Mouse (Mus musculus): ENCODE results near the gene Basp1.

The Basp1 gene

DNA sequence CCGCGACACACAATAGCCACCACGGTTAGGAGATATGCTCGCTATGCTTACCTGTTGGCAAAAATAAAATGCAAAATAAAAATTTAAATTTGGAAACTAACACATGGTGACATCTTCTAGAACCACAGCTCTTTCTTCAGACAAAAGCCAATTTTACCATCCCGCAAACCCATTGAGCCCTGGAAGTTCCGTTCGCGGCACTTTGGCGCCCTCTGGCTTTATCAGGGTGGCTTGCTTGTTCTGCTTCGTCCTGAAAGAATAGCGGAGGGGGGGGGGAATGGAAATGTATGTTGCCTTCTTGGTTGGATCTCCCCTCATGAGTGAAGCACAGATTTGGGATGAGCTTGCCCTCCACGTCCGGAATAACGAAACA, 1.2 kb upstream of the Basp1 start:
- DNase-seq = peak; percentile 90

DNA sequence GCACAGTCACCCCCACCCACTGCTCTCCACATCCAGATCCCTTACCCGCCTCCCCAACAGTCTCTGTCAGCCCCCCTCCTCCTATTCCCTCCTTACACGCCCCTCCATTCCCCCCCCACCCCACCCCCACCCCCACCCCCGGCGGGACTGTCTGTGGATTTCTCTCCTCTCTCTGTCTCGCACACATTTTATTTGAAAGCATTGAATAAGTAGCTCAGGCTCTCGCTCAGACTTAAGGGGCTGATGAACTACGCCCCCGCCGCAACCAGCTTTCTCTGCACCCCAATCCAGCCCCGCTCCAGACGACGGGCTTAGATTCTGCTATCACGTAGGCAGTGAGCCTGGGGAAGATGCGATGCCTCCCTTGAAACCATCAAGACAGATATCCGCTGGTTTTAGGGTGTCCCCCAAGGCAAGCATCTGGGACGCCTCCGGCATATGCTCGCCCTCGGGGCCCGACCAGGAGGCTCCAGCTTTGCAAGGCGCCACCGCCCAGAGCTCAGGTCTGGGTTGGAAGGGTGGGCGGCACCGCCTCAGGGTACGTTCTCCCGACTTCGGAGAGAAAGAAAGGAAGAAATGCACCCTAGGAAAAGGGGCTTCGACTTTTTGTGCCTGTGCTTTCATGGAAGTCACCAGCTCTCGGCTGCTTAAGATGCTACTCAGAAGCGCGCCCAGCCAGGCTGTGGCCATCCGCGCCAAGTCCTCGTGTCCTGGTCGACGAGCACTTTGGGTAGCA, 615 bp upstream of the Basp1 start:
- DNase-seq = peak; percentile 75

DNA sequence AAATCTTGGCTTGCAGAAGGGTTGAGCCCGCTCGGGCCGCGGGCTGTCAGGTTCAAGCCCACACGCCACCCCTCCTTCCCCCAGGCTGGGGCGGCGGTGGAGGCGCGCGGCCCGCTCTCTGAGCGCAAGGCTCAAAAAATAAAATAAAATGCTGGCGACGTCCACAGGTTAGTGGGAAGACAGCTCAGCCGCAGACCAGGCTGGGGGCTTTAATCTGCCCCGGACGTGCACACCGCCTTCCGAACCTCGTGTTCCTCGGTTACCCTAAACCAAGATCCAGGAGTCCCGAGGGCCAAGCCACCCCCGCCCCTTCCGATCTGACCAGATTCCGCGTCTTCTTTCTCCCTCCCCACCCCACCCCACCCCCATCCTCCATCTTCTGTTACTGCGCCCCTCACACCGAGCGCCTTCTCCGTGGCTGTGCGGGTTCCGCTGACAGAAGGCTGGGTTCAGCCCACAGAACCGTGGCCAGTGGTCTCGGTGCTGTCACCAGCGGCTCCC, 753 bp downstream of the Basp1 start:
- DNase-seq = peak; percentile 61

DNA sequence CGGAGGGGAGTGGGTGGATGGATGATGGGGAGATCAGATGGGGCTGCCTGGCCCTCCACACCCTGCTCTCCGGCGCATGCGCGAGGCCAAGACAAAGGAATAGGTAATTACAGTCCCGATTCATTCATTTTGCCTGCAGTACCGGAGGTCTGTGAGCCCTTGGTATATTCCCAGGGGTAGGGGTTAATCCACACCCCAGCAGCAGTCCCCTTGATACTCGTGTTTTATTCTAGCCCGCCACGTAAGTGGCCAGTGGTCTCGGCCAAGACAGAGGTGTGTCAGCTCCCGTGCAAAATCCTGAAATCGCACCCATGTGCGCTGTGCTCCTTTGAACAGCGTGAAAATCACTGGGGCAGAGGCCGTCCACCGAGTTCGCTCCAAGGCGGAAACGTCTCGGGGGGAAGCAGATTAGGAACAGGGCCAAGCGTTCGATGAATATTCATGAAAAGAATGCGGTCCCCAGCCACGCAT, 1.4 kb downstream of the Basp1 start:
- peak; percentile 73 for DNase-seq

DNA sequence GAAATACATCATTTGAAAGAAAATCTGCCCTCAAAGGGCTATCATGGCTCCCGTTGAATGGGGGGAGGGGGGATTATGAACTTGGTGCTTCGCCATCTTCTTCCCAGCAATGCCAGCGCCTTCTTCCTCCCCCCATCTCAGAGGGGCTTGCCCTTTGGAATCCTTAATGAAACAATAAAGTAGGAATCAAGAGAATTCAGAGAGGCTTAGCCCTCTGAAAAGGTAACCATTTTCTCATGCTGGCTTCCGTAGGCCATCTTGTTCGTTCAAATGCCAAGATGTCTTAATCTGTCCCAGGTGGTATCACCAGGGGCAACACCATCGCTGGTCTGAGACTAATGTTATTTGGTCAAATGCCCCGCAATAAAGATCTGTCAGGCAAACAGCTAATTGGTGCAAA, 2.1 kb downstream of the Basp1 start:
- DNase-seq = no peak

DNA sequence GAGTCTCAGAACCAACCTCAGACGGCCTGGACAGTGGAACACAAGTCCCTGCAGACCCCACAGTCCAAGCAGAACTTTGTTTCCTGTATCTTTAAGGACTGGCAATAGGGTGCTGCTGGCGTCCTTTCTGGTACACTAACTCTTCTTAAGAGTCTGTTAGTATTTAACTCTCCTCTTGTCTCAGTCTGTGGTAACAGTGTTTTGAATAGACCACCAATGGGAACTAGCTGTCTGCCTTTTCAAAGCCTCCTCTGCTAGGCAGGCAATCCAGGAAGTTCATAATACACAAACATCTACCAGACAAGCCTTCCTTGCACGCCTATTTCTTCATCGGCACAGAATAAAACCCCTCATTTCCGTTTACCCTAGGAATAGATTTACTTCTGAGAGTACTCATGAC, 7.6 kb downstream of the Basp1 start:
- DNase-seq = no peak

DNA sequence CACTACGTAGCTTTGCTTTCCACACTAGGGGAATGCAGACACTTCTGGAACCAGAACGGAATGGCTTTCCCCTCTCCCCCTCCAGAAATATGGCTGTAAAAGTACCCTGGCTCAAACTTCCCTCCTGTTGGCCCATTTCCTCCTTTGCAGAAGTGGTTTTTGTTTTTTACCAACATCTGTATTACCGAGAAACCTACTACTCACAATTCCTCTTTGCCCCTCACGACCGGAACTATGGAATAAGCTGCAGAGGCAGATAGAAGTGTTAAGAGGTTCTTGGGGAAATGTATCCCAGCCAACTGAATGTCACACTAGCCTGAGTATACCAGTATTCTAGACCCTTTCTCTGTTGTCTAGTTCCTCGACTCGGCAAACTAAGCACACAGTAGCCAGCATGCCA, 9.7 kb downstream of the Basp1 start:
- no peak for DNase-seq

DNA sequence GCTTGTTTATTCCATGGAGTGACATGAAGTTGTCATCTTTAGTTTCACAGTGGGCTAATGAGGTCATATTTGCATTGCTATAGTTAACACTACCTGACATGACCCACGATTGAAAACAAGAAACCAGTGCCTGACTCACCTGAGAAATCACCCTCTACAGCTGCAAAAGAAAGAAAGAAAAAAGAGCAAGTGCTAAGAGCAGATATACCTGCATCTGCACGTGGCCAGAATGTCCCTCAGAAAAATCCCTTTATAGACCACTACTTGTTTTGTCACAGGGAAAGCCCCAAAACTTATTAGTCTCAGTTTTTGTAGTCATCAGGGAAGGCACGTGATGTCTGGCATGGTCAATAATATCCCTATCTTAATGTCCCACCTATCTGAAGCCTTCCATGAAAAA, 11.6 kb downstream of the Basp1 start:
- DNase-seq = no peak

DNA sequence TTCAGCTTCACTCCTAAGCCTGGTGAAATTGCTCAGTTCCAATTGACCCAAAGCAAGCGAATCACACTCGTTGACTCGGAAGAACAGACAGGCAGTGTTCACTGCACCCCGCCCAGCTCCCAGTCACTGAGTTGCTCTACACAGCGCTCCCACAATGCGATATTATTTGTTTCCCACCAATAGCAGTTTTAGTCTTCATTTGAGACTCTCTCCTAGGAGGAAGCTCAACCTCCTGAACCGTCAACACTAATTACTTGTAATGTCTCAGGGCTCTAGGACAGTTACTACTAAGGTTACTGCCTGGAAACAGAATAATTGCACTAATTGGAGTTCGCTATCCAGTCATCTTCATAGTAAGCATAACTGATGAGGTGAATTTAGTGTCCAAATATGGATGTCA, 13.3 kb downstream of the Basp1 start:
- no peak for DNase-seq

DNA sequence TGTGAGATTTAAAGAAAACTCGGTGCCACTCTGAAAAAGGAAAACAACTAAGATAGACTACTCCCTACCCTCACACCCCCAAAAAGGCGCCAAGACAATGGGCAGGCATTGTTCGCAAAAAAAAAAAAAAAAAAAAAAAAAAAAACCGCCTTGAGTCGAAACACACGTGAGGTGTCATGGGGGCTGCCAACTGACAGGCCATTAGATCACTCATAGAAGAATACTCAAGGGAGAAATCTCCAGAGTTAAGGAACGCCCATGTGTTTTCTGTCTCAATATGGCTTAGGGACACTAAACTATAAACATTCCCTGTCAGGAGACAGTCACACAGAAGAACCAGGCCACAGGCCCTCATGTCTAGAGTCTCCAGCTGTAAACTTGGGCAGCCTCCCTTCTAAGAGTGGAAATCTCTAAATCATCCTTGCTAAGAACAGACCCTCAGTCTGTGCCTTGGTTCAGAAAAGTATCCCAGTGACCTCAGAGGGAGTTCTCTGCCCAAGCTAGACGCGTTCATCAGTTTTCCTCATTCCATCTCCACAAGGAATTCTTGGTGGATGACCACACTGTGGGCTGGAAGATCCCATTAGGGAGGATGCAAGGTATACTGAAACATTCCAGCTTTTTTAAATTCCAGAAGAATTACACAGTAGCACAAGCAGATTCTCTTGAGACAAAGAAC, 17.5 kb downstream of the Basp1 start:
- no peak for DNase-seq

DNA sequence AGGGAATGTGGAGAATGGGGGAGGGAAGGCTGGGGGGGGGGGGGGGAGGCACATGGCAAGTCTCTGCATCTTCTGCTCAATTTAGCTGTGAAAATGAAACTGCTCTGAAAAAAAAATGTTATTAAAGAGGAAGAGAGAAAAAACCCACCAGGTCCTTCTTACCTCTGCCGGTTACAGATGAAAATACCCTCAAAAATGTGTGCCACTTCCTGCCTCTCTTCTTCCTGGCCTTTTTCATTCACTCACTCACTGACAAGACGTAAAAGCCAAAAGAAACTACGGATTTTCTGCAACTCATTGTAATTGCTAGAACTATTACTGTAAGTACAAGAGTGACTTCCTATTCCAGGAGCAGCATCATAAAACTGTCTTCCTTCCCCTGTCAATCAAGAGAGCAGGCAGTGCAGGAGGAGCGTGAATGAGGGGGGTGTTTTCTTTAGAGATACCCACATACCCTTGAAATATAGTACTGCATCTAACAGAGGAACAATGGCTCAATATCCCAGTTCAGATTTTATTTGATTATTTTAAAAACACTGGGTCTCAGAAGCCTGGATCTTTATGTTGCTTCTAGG, 21.0 kb downstream of the Basp1 start:
- no peak for DNase-seq

DNA sequence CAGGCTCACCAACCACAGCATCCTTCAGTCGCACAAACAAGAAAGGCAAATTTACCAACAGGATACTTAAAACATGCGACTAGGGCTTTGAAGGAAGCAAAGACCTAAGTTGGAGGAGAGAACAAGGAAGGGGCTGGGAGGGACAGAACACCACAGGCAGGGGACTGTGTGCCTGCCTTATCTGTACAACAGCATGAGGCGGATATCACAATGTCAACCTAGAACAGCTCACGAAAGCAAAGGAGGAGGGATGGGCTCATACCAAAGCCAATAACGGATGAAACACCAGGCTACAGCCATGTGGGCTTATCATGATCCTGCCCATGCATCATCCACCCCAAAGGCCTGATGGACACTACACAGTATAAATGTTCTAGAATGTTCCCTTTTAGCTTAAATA, 22.4 kb downstream of the Basp1 start:
- DNase-seq = no peak

DNA sequence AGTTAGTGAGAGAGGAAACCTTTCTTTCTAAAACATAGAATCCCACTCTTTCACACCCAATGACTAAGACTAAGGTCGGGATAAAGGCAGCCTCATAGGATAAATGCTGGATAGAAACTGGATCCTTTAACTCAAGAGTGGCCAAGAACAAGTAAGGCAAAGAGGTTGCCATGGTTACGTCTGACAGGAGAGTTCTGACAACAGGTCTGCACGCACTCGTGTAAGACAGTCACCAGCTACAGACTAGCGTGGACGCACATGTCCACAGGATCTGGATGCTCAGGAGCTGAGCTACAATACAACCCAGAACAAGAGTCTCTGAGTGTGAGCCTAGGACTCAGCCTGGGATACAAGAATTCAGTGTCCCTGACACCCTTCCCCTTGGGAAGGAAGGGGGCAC, 26.0 kb downstream of the Basp1 start:
- no peak for DNase-seq

DNA sequence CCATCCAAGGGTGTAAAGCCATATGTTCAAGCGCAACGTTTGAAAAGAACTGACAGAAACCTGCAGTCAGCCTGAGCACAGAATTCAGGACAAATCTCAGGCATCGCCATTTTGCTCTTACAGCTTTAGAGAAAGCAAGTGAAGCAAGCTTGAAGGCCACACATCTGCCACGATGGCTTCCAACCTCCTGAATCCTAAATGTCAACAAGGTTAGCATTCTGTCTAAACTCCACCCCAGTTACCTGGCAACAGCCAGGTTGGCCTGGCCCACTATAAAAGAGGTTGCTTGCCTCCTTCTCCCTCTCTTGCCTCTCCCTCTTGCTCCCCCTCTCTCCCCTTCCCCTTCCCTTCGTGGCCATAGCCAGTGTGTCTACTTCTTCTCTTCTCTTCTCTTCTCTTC, 33.5 kb downstream of the Basp1 start:
- DNase-seq = no peak

DNA sequence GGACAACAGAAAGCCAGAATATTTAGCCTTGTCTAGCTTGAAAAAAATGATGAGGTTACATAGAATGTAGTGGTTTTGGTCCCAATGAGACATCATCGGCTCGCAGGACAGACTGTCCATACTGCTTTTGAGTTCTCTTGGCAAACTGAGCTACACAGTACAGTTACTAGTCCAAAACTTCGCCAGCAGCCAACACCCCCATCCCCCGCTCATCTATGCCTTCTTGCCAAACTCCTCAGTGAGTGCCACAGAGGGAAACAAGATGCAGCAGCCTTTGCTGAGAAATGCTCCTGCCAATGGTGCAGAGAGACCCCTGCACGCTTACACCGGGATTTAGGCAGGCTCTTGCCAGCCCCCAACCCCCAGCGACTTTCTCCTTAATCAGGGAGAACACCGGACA, 34.9 kb downstream of the Basp1 start:
- DNase-seq = no peak

DNA sequence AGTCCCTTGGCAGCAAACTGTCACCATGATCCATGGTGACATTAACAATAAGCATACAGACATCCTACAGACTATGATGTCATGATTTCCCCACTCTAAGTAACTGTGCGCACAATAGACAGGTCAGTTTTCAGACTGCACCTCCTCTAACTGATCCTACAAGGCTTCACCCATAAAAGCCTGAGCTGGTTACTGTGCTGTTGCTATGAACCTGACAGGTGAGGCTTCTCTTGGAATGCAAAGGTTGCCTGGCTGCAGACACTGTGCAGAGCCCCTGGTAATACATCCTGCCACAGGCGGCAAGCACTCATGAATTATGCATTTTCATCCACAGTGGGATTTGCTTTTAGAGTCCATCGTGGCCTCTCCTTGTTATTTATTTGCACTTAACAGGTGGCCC, 36.6 kb downstream of the Basp1 start:
- no peak for DNase-seq

DNA sequence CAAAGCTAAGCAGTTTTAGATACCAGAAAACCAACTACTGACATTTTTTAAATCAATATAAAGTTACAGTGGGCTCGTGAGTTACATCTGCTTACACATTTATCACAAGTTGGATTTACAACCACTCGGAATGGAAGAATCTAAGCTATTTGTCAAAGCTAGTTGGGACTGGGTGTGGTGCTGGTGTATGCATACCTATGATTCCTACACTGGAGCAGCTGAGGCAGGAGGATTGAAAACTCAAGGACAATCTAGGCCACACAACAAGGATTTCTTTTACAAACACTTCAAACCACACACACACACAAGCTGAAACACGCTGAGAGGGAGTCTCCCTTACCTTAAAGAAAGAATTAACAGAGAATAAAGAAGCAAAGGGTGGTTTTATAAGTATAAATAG, 40.1 kb downstream of the Basp1 start:
- DNase-seq = no peak

DNA sequence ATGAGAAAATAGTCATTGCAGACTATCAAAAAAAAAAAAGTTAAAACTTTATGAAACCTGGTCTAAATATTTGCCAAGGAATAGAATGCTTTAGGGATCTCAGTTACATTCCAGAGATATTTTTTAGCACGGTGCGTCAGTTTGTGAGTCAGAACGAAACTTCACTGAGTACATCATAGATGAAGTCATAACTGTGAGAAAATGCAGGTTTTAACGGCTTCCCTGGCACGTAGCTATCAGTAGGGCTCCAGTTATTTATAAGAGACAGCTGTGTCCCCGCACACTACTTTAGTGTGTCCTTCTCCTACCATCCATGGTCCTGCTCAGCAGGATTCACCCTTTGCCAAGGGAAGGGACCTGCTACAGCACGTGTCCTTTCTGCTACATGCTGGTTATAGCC, 44.0 kb downstream of the Basp1 start:
- peak; percentile 33 for DNase-seq

DNA sequence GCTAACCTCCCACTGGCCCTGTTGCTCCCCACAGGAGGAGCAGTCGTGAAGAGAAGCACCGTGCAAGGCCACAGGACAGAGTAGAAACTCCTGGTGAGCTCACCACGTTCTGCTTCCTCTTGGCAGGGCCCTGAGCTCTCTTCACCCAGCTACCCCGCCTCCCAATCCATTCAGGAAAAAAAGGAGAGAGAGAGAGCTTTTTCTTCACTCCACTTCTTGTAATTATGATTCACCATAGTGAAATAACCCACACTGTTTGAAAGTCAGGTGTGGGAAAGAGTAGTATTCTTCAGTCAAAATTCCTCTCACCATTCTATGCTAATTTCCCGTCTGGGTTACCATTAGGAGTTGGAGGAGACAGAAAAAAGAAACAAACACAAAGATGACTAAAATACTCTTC, 48.1 kb downstream of the Basp1 start:
- DNase-seq = no peak

DNA sequence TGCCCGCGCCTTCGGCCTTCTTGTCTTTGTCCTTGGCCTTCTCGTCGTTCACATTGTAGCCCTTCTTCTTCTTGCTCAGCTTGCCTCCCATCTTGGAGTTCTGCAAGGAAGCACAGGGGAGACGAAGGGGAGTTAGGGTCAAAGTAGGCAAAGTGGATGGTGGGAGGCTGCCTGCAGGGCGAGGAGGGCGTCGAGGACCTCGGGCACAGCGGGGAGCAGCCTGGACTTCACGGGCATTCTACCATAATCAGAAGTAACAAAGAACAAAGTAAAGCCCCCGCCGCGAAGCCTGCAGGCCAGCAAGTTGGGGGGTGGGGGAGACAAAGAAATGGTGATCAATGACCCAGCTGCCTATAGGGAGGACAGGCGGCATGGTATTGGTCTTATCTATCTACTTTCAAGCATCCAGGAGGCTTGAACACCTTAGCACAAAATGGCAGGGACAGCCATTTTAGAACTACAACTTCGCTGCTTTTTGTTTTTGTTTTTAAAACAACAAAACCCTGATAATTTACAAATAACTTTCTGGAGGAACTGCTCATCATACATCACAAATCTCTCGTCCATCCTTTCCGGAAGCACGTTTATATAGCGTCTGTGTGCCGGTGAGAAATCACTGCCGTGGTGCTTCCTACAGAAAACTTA, 48.6 kb downstream of the Basp1 start:
- DNase-seq = no peak

DNA sequence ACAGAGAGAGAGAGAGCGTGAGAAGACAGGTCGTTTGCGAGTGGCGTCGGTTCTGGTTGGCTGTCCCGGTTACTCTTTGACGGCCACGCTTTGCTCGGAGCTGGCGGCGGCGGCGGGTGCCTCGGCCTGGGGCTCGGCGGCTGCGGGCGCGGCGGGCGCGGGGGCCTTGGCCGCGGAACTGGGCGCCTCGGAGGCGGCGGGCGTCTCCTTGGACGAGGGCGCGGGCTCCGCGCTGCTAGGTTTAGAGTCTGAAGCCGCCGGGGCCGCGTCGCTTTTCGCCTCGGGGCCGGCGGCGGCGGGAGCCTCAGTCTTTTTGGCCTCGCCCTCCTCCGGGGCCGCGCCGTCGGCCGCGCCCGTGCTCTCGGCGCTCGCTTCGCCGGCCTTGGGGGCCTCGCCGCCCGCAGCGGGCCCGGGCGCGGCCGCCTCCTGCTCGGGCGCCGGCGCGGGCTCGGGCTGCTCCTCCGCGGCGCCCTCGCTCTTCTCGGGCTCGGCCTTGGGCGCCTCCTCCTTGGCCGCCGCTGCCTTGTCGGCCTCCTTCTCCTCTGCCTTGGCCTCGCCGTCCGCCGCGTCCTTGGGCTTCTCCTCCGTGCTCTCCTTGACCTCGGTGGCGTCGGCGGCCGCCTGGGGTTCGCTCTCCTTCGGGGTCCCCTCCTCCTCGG, 49.3 kb downstream of the Basp1 start:
- no peak for DNase-seq

DNA sequence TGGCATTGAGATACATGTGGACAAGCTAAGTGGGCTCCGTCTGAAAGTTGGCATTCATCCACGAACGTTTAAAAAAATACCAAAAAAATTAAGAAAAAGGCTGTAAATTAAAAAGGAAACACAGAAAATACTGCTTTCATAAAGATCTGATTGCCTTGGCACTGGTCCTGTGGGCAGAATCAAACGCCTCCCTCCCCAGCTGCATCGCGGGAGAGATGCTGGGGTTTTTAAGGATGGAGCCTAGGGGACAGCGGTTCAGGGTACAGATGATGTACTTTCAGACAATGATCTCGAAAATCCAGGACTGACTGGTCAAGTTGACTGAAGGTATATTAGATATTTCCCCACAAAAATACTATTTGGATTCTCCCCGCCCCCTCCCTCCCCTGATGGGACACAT, 49.9 kb downstream of the Basp1 start:
- DNase-seq = no peak

DNA sequence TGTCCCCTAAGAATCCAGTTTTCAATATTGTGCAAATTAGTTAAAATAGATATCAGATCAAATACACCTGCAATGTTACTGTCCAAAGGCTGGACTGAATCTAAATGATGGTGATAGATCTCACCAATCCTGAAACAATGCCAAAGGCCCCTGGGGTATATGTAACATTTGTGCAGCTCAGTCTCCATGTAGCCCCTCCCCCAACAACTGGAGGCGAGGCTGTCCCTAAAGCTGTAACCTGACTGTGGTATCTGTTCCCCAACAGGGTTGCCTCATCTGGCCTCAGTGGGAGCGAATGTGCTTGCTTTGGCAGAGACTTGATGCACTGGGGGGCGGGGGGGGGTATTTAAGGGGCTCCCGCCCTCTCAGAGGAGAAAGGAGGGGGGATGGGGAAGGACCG, 52.7 kb downstream of the Basp1 start:
- no peak for DNase-seq

Measured in right cerebral cortex, postnatal 25 days (tissue).